Mouse (Mus musculus) frontal cortex, postnatal 10 days (tissue): ENCODE data around the gene Azin2.

Experiments
- DNase-seq, 2 experiments: peaks; one replicate each; pipeline ENCODE4 v3.0.0; 2022; ENCODE audit warnings: low spot score in 2 of 2, mixed read lengths in 1 of 2

Azin2 gene

DNA sequence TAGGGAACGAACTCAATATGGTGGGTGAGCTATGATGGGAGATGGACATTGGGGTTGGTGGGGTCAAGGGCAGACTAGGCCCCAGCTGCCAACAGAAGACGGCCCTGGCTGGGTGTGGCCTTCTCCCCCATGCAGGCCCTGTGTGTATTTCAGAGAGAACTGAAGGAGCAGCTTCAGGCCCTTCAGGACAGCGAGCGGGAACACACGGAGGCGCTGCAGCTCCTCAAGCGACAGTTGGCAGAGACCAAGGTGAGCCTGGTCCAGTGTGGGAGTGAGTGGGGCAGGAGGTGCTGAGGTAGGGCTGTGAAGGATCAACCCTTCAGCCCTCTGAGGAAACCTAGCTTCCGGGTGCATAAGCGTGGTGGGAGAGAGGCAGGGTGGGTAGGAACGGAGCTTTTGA is 65.6 kb downstream of the Azin2 start:
- DNase-seq, result no peak

DNA sequence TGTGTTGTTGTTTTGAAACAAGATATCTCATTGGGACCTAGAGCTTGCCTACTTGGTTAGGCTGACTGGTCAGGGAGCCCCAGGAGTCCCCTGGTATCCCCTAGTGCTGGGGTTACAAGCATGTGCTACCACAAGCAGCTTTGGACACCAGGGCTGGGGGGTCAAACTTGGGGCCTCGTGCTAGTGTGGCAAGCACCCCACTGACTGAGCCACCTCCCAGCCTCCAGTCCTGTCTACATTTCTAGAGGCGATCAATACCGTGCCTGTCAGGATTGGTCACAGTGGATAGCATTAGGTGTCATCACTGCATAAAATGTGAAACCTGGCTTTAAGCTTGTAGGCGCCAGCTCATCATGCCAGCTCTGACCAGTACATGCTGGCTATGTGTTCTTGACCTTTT is 66.4 kb downstream of the Azin2 start:
- DNase-seq, result no peak

DNA sequence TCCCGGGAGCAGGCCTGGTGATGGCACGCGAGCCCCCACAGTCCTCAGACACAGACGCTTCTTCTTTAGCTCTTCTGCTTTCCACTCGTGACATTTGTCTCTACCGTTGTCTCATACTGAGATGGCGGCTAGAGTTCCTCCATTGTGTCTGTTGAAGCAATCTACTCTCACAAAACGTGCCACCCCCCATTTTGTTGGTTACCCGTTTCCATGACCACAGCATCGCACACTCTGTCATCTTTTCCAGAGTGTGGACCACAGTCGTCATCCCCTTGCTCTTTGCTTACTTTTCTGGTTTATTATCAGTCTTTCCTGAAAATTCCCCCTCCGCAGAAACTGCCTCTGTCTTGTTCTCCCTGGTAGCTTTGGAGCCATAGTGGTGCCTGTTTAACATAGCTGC is 68.1 kb downstream of the Azin2 start:
- no peak for DNase-seq

DNA sequence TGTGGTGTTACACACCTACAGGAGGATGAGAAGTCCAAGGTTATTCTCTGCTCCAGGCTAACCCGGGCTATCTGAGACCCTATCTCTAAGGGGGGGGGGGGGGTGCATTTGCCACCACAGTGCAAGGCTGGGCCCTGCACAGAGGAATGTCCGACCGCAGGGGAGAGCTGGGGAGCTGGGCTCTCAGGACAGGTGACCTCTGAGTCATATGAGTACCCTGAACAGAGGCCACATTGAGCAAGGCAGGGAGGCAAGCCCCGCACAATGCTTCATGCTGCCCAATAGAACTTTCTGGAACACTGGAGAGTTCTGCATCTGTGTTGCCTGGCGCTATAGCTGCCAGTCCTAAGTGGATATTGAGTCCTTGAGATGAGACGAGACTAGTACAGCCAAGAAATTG is 70.1 kb downstream of the Azin2 start:
- DNase-seq, result no peak

DNA sequence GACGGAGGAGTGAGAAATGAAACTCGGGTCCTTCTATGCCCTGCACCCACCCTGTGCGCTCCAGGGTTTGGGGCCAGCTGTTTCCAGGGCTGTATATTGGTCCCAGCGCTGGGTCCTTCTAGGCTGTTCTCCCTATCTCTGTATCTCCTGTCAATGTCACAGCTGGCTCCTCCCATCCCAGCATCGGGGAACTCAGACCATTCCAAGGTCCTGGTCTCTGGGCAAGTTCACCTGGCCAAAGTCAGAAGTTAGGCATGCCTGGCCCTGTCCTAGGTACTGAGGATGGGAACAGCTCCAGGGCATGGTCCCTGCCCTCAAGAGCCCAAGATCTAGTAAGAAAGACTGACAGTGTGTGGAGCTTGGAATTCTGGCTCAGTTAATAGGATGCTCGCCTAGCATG is 70.5 kb downstream of the Azin2 start:
- no peak for DNase-seq

GRCm38 (mm10) chr4:128891157-128891556 is 71.1 kb downstream of the Azin2 start:
- peak; percentile 55 to 64 for DNase-seq

DNA sequence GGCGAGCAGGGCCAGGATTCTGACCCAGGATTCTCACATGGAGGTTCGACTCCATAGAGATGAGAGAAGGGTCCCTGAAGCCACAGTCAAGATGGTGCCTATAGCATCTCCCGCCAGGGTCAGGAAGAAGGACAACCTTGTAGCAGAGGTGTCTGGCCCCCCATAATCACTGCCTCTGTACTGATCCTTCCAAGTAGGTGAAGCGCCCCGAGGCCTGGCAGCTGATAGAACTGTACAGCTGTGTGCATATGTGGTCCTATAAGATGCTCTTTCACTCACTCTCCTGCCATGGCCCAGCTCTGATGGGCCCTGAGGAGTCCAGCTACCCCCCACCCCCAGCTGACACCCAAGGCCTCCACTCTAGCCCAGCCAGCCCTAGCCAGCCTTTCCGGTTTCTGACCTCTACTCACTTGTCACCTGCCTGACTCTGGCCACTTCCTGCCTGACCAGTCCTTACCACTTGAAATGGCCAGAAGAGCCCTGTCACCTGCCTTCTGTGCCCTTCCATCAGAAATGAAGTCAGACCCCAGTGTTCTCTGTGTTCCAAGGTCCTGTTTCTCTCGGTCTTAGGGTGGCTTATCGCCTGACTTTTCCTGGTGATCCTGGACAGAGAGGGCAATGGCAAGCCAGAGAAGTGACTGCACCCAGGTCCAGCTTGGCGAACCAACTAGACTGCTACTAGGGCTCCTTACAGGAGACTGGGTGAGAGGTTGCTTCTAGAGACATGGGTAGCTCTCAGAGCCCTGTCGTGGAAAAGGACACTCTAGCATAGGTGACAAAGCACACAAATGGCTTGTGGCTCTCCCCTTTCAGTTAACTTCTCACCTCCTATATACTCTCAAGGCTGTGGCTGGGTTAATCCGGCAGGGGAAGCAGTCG is 72.3 kb downstream of the Azin2 start:
- no peak for DNase-seq

DNA sequence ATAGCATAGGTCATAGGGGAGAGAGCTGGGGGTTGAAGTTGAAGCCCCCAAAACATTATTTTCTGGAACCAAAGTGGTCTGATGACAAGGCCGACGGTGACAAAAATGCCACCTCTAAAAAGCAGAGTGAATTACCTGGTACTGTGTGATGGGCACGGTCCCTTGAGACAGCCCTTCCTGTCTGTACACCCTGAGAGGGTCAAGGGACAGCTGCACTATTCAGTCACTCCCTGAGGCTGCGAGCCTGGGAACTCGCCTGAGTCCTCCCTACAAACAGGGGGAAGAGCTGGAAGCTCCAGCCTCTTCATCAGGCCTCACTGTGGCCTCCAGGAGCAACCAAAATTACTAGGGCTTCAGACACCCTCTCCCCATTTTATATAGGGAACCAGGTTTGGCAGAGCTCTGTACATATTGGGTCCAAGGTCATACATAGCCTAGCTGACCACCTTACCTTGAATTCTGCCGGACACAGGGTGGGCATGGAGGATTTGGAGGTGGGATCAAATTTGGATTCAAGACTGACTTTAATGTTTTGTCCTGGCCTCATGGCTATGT is 73.7 kb downstream of the Azin2 start:
- no peak for DNase-seq

DNA sequence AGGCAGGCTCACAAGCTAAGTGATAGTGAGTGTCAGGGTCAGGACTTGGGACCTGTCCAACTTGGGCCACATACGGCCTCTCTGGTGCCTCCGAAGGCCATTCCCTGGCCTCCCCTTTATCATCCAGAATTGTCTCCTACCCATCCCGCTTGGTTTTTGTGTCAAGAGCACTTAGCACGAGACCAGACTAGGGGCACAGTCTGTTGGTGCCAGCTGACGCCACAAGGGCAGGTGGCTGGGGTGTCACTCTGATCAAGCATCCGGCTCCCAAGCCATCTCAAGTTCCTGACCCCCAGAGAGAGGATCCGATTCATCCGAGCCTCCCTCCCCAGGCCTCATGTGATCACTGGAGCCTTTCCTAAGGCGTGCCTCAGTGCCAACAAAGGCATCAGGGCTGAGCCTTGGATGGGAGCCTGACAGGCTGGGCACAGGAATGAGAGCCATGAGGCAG is 74.6 kb downstream of the Azin2 start:
- DNase-seq, result peak in 1 of 2 experiments; percentile 38

GRCm38 (mm10) chr4:128887026-128887425 is 75.2 kb downstream of the Azin2 start:
- no peak for DNase-seq

- no peak for DNase-seq
Measured at GRCm38 (mm10) chr4:128886571-128886970, 75.7 kb downstream of the Azin2 start.

GRCm38 (mm10) chr4:128885540-128885939 is 76.7 kb downstream of the Azin2 start:
- no peak for DNase-seq

- no peak for DNase-seq
Measured at GRCm38 (mm10) chr4:128884711-128885095, 77.5 kb downstream of the Azin2 start.

DNA sequence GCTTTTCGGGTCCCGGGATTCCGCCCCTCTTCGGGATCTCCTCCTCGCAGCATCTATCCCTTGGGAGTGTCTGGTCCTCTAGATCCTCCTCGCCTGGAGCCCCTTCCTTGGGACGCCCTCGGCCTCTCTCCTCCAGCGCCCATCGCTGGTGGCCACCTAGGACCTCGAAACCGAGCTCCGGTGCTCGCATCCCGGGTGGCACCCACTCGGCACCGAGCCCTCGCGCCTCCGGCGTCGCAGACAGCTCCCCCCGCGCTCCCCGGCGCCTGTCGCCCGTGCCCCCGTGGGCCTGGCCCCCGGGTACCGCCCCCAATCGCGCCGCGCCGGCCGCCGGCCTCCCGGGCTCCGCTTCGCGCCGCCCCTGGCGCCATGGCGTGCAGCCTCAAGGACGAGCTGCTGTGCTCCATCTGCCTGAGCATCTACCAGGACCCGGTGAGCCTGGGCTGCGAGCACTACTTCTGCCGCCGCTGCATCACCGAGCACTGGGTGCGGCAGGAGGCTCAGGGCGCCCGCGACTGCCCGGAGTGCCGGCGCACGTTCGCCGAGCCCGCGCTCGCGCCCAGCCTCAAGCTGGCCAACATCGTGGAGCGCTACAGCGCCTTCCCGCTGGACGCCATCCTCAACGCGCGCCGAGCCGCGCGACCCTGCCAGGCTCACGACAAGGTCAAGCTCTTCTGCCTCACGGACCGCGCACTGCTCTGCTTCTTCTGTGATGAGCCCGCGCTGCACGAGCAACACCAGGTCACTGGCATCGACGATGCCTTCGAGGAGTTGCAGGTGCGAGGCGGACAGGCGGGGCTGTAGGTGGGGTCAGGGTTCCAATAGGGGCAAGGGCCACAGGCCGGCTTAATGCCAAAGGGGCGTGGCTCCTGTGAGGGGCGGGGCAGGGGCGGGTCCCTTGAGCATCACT is 78.2 kb downstream of the Azin2 start:
- DNase-seq, result peak in 1 of 2 experiments; percentile 55

DNA sequence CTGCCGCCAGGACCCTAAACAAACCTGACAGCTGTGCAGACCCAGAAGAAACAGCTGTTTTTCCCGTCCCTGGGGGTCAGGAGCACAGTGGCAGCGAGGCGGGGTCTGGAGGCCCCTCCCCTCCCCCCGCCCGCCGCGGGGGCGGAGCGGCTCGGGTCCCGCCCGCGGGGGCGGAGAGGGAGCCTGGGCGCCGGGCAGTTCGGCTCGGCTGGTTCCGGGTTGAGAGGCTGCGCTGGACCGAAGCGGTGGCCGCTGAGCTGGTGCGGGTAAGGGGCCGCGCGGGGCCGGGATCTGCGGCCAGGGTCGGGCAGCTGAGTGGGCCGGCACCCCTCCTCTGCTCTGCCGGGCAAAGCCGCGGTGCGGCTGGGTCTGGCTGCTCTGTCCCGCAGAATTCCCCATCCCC is 78.9 kb downstream of the Azin2 start, which contains the start of gene Trim62:
Trim62 (plus strand) TSS at position 202 of the 403 bp plus-strand sequence.
- DNase-seq, result peak; percentile 61 to 74
